10 mouse cellular contexts compared by ENCODE assay signal in the genomic region with DNA sequence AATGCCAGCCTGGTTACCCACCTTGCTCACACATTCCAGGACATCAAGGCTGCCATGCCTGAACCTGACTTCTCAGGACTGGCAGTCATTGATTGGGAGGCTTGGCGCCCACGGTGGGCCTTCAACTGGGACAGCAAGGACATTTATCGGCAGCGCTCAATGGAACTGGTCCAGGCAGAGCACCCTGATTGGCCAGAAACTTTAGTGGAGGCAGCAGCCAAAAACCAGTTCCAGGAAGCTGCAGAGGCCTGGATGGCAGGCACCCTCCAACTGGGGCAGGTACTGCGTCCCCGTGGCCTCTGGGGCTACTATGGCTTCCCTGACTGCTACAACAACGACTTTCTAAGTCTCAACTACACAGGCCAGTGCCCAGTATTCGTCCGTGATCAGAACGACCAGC. TPM values are rescaled to one million over a fixed set of nuclear protein-coding genes. Genes with fewer than 3 reads are reported as not detected.
DNase-seq lines count a peak whose midpoint lies in the region; ATAC-seq lines count a peak whose summit lies in the region.
"Had no signal": no experiment of that assay in that cellular context is flagged by ENCODE, and none has a peak within 500 bp of the region (broad histone marks: within the 10 kb centered on the region; RNA-seq: fewer than 3 reads in every experiment).

No protein-coding gene starts in this region.

- ATAC-seq in hindbrain, embryonic 13.5 days (ENCODE audit: low FRiP score) = no peak
- no peak for ATAC-seq in hindbrain, embryonic 11.5 days (ENCODE audit: low FRiP score)
- ATAC-seq in neural tube, embryonic 12.5 days (ENCODE audit: low FRiP score, low read depth) = no peak
- ATAC-seq in limb, embryonic 15.5 days (ENCODE audit: insufficient number of reproducible peaks, low FRiP score, low TSS enrichment, low read depth) = no peak

- 0 out of 2 replicates have a peak overlapping the region, but pooled peaks have one; percentile 1 for H3K9ac ChIP-seq in hindbrain, embryonic 13.5 days
- no peak overlapping the region for H3K9ac ChIP-seq in hindbrain, embryonic 11.5 days (ENCODE audit: low read depth, low read length)
- 0 out of 2 replicates have a peak overlapping the region, but pooled peaks have one; percentile 8 for H3K9ac ChIP-seq in neural tube, embryonic 12.5 days
- H3K9ac ChIP-seq in limb, embryonic 15.5 days = no peak overlapping the region

- WGBS in hindbrain, embryonic 13.5 days = 96% methylated on average over 10 of the region's 10 CpGs
- 96% methylated on average over 10 of the region's 10 CpGs for WGBS in hindbrain, embryonic 11.5 days
- 95% methylated on average over 10 of the region's 10 CpGs for WGBS in neural tube, embryonic 12.5 days
- WGBS in limb, embryonic 15.5 days = 93% methylated on average over 10 of the region's 10 CpGs

- no peak overlapping the region for H3K4me2 ChIP-seq in hindbrain, embryonic 13.5 days
- no peak overlapping the region; the same call in 1 of the 2 replicates for H3K4me2 ChIP-seq in hindbrain, embryonic 11.5 days (replicated peaks; ENCODE audit: low read depth, low read length)
- H3K4me2 ChIP-seq in neural tube, embryonic 12.5 days (replicated peaks) = 0 out of 2 replicates have a peak overlapping the region, but pooled peaks have one; percentile 54
- H3K4me2 ChIP-seq in limb, embryonic 15.5 days = 0 out of 2 replicates have a peak overlapping the region, but pooled peaks have one; percentile 6

- DNase-seq in hindbrain, embryonic 11.5 days (ENCODE audit: low spot score) = no peak
- DNase-seq in neural tube, embryonic 10.5 days (ENCODE audit: extremely low spot score, low spot score) = no peak
- no peak for DNase-seq in adipocyte (ENCODE audit: low spot score)
- DNase-seq in spleen, postnatal 4 days (ENCODE audit: low spot score in 2 of 2) = no peak
- DNase-seq: cerebellum, postnatal 36 days; lung, postnatal 36 days; thymus, postnatal 36 days had no signal

- no peak overlapping the region for H3K27ac ChIP-seq in hindbrain, embryonic 13.5 days
- H3K27ac ChIP-seq in hindbrain, embryonic 11.5 days (ENCODE audit: low read depth, low read length) = no peak overlapping the region
- H3K27ac ChIP-seq in neural tube, embryonic 12.5 days = no peak overlapping the region
- H3K27ac ChIP-seq in limb, embryonic 15.5 days = no peak overlapping the region

- H3K4me1 ChIP-seq in hindbrain, embryonic 13.5 days (replicated peaks) = peaks cover 48% of the 10 kb centered on the region
- H3K4me1 ChIP-seq in hindbrain, embryonic 11.5 days (replicated peaks; ENCODE audit: control insufficient read depth, insufficient read depth, low read length) = peaks cover 7% of the 10 kb centered on the region
- peaks cover 43% of the 10 kb centered on the region for H3K4me1 ChIP-seq in neural tube, embryonic 12.5 days
- H3K4me1 ChIP-seq in limb, embryonic 15.5 days = peaks cover 55% of the 10 kb centered on the region

- H3K27me3 ChIP-seq in hindbrain, embryonic 13.5 days = no peaks in the 10 kb centered on the region
- no peaks in the 10 kb centered on the region for H3K27me3 ChIP-seq in hindbrain, embryonic 11.5 days (ENCODE audit: control insufficient read depth, insufficient read depth, low read length)
- H3K27me3 ChIP-seq in neural tube, embryonic 12.5 days (replicated peaks) = no peaks in the 10 kb centered on the region
- H3K27me3 ChIP-seq in limb, embryonic 15.5 days = no peaks in the 10 kb centered on the region

- H3K9me3 ChIP-seq in hindbrain, embryonic 13.5 days = no peaks in the 10 kb centered on the region
- H3K9me3 ChIP-seq in hindbrain, embryonic 11.5 days (ENCODE audit: control insufficient read depth, low read length) = no peaks in the 10 kb centered on the region
- H3K9me3 ChIP-seq in neural tube, embryonic 12.5 days = no peaks in the 10 kb centered on the region
- H3K9me3 ChIP-seq in limb, embryonic 15.5 days = no peaks in the 10 kb centered on the region

- no peak overlapping the region for H3K4me3 ChIP-seq in hindbrain, embryonic 13.5 days
- H3K4me3 ChIP-seq in hindbrain, embryonic 11.5 days (ENCODE audit: low read depth, low read length) = no peak overlapping the region
- H3K4me3 ChIP-seq in neural tube, embryonic 12.5 days = no peak overlapping the region
- H3K4me3 ChIP-seq in limb, embryonic 15.5 days = no peak overlapping the region

- H3K36me3 ChIP-seq in hindbrain, embryonic 13.5 days = peaks cover 22% of the 10 kb centered on the region
- peaks cover 11% of the 10 kb centered on the region; the same call in 1 of the 2 replicates for H3K36me3 ChIP-seq in hindbrain, embryonic 11.5 days (ENCODE audit: control insufficient read depth, insufficient read depth, low read length)
- H3K36me3 ChIP-seq in neural tube, embryonic 12.5 days = peaks cover 22% of the 10 kb centered on the region
- H3K36me3 ChIP-seq in limb, embryonic 15.5 days = peaks cover 23% of the 10 kb centered on the region

RNA-seq across cellular contexts. Expression of a gene that starts 0.8 kb away (rescaled TPM):
- polyA plus RNA-seq in hindbrain, embryonic 13.5 days (2015; fragmentation: Nextera tagmentation; extraction: Ambion mirVana) = 14.1 and 16.5 TPM in 2 replicates
- 10.5 and 11.3 TPM in 2 replicates for polyA plus RNA-seq in hindbrain, embryonic 11.5 days (2014; fragmentation: Nextera tagmentation; extraction: Ambion mirVana)
- 12.6 and 15.8 TPM in 2 replicates for polyA plus RNA-seq in neural tube, embryonic 12.5 days (2016; fragmentation: Nextera tagmentation; extraction: Ambion mirVana)
- polyA plus RNA-seq in limb, embryonic 15.5 days (2015; fragmentation: Nextera tagmentation; extraction: Ambion mirVana) = 17.6 and 21.4 TPM in 2 replicates

RNA-seq across cellular contexts. Expression of a gene that starts 1.1 kb away (rescaled TPM):
- 7.4 and 8.4 TPM in 2 replicates for polyA plus RNA-seq in hindbrain, embryonic 13.5 days (2015; fragmentation: Nextera tagmentation; extraction: Ambion mirVana)
- polyA plus RNA-seq in hindbrain, embryonic 11.5 days (2014; fragmentation: Nextera tagmentation; extraction: Ambion mirVana) = 3.6 and 4.4 TPM in 2 replicates
- polyA plus RNA-seq in neural tube, embryonic 12.5 days (2016; fragmentation: Nextera tagmentation; extraction: Ambion mirVana) = 7.2 and 7.5 TPM in 2 replicates
- 12.8 and 13.7 TPM in 2 replicates for polyA plus RNA-seq in limb, embryonic 15.5 days (2015; fragmentation: Nextera tagmentation; extraction: Ambion mirVana)

RNA-seq across cellular contexts. Expression of a gene that starts 2.7 kb away (rescaled TPM):
- polyA plus RNA-seq in hindbrain, embryonic 13.5 days (2015; fragmentation: Nextera tagmentation; extraction: Ambion mirVana) = 1.3 and 1.6 TPM in 2 replicates
- 0.18 and 0.39 TPM in 2 replicates for polyA plus RNA-seq in hindbrain, embryonic 11.5 days (2014; fragmentation: Nextera tagmentation; extraction: Ambion mirVana)
- 0.84 and 1.5 TPM in 2 replicates for polyA plus RNA-seq in neural tube, embryonic 12.5 days (2016; fragmentation: Nextera tagmentation; extraction: Ambion mirVana)
- polyA plus RNA-seq in limb, embryonic 15.5 days (2015; fragmentation: Nextera tagmentation; extraction: Ambion mirVana) = 1.6 and 1.8 TPM in 2 replicates

RNA-seq across cellular contexts. Expression of a gene that starts 9.6 kb away (rescaled TPM):
- 11.8 and 14.1 TPM in 2 replicates for polyA plus RNA-seq in hindbrain, embryonic 13.5 days (2015; fragmentation: Nextera tagmentation; extraction: Ambion mirVana)
- 26.9 and 27.7 TPM in 2 replicates for polyA plus RNA-seq in hindbrain, embryonic 11.5 days (2014; fragmentation: Nextera tagmentation; extraction: Ambion mirVana)
- 20.6 and 23.3 TPM in 2 replicates for polyA plus RNA-seq in neural tube, embryonic 12.5 days (2016; fragmentation: Nextera tagmentation; extraction: Ambion mirVana)
- 45.9 and 58.8 TPM in 2 replicates for polyA plus RNA-seq in limb, embryonic 15.5 days (2015; fragmentation: Nextera tagmentation; extraction: Ambion mirVana)

RNA-seq across cellular contexts. Expression of a gene that starts 10.1 kb away (rescaled TPM):
- 80.4 and 87.1 TPM in 2 replicates for polyA plus RNA-seq in hindbrain, embryonic 13.5 days (2015; fragmentation: Nextera tagmentation; extraction: Ambion mirVana)
- 116 and 123 TPM in 2 replicates for polyA plus RNA-seq in hindbrain, embryonic 11.5 days (2014; fragmentation: Nextera tagmentation; extraction: Ambion mirVana)
- 93.6 and 97.0 TPM in 2 replicates for polyA plus RNA-seq in neural tube, embryonic 12.5 days (2016; fragmentation: Nextera tagmentation; extraction: Ambion mirVana)
- polyA plus RNA-seq in limb, embryonic 15.5 days (2015; fragmentation: Nextera tagmentation; extraction: Ambion mirVana) = 101 and 104 TPM in 2 replicates

Comparison
In these comparisons a context has a peak if more than half of its experiments do, and no peak if none do; other contexts are left out.
1. H3K9ac ChIP-seq: peak in hindbrain, embryonic 13.5 days (single experiment) and neural tube, embryonic 12.5 days (single experiment); none in hindbrain, embryonic 11.5 days (single experiment) and limb, embryonic 15.5 days (single experiment).
2. H3K4me2 ChIP-seq: peak in neural tube, embryonic 12.5 days (single experiment) and limb, embryonic 15.5 days (single experiment); none in hindbrain, embryonic 13.5 days (single experiment) and hindbrain, embryonic 11.5 days (single experiment).